Mouse (Mus musculus): ENCODE measurements around the gene Rapsn. TPM values are rescaled to one million over a fixed set of nuclear protein-coding genes. Genes with fewer than 3 reads are reported as not detected.

The Rapsn gene
- total RNA-seq, 2 experiments from 2014 or later = 0.47 to 0.54 TPM

- intact Hi-C loops (cut with DNase I) = loop anchor here (5.0 kb wide), 1 partner anchor 35 kb away; no protein-coding TSS in a partner anchor
- DNase-seq (ENCODE audit: low spot score in 2 of 2) = no peak
Measured at GRCm38 (mm10) chr2:91051917-91052316, 16.5 kb downstream of the Rapsn start.

GRCm38 (mm10) chr2:91052752-91053151 lies 17.3 kb downstream of the Rapsn start:
- no peak for DNase-seq (ENCODE audit: low spot score in 2 of 2)
- intact Hi-C loops (cut with DNase I) = loop anchor here (5.0 kb wide), 1 partner anchor 35 kb away; no protein-coding TSS in a partner anchor

- intact Hi-C loops (cut with DNase I) = loop anchor here (5.0 kb wide), 1 partner anchor 36 kb away; no protein-coding TSS in a partner anchor
- no peak for DNase-seq (ENCODE audit: low spot score in 2 of 2)
Measured at GRCm38 (mm10) chr2:91053181-91053933, 17.9 kb downstream of the Rapsn start.

- intact Hi-C loops (cut with DNase I) = loop anchor here (2.0 to 5.0 kb wide), 2 partner anchors 37 to 113 kb away; partner anchors contain the start of gene Celf1
- DNase-seq (ENCODE audit: low spot score in 2 of 2) = peak; percentile 97
Measured at GRCm38 (mm10) chr2:91053934-91054382, 18.5 kb downstream of the Rapsn start, which contains the start of gene Psmc3. TSS of gene Psmc3 (plus strand) at chr2:91054009.

GRCm38 (mm10) chr2:91058435-91058834 lies 23.0 kb downstream of the Rapsn start:
- DNase-seq (ENCODE audit: low spot score in 2 of 2) = no peak
- intact Hi-C loops (cut with DNase I) = no loop called here

GRCm38 (mm10) chr2:91059376-91059775 lies 24.0 kb downstream of the Rapsn start:
- no peak for DNase-seq (ENCODE audit: low spot score in 2 of 2)
- intact Hi-C loops (cut with DNase I) = no loop called here

- DNase-seq (ENCODE audit: low spot score in 2 of 2) = peak; percentile 72 to 74
- intact Hi-C loops (cut with DNase I) = loop anchor here (2.0 to 10.0 kb wide), 2 partner anchors 146 to 194 kb away; no protein-coding TSS in a partner anchor
Measured at GRCm38 (mm10) chr2:91060544-91061355, 25.3 kb downstream of the Rapsn start.

- intact Hi-C loops (cut with DNase I) = loop anchor here (2.0 to 10.0 kb wide), 2 partner anchors 147 to 195 kb away; no protein-coding TSS in a partner anchor
- no peak for DNase-seq (ENCODE audit: low spot score in 2 of 2)
Measured at GRCm38 (mm10) chr2:91061849-91062481, 26.5 kb downstream of the Rapsn start.

GRCm38 (mm10) chr2:91062779-91063606 lies 27.6 kb downstream of the Rapsn start:
- intact Hi-C loops (cut with DNase I) = loop anchor here (10.0 kb wide), 1 partner anchor 148 kb away; no protein-coding TSS in a partner anchor
- no peak for DNase-seq (ENCODE audit: low spot score in 2 of 2)

GRCm38 (mm10) chr2:91064211-91064610 lies 28.8 kb downstream of the Rapsn start:
- DNase-seq (ENCODE audit: low spot score in 2 of 2) = no peak
- intact Hi-C loops (cut with DNase I) = loop anchor here (10.0 kb wide), 1 partner anchor 149 kb away; no protein-coding TSS in a partner anchor

GRCm38 (mm10) chr2:91065544-91065943 lies 30.1 kb downstream of the Rapsn start:
- DNase-seq (ENCODE audit: low spot score in 2 of 2) = no peak

GRCm38 (mm10) chr2:91066455-91066854 lies 31.0 kb downstream of the Rapsn start:
- intact Hi-C loops (cut with DNase I) = loop anchor here (10.0 kb wide), 1 partner anchor 152 kb away; no protein-coding TSS in a partner anchor

More at GRCm38 (mm10) chr2:91065544-91065943, 30.1 kb downstream of the Rapsn start:
- intact Hi-C loops (cut with DNase I) = loop anchor here (10.0 kb wide), 1 partner anchor 151 kb away; no protein-coding TSS in a partner anchor

GRCm38 (mm10) chr2:91068162-91068871 lies 32.9 kb downstream of the Rapsn start:
- DNase-seq (ENCODE audit: low spot score in 2 of 2) = no peak
- intact Hi-C loops (cut with DNase I) = loop anchor here (10.0 kb wide), 1 partner anchor 154 kb away; no protein-coding TSS in a partner anchor

More at GRCm38 (mm10) chr2:91066455-91066854, 31.0 kb downstream of the Rapsn start:
- no peak for DNase-seq (ENCODE audit: low spot score in 2 of 2)

- intact Hi-C loops (cut with DNase I) = loop anchor here (10.0 kb wide), 1 partner anchor 154 kb away; no protein-coding TSS in a partner anchor
- DNase-seq (ENCODE audit: low spot score in 2 of 2) = no peak
Measured at GRCm38 (mm10) chr2:91068872-91069165, 33.4 kb downstream of the Rapsn start.

- no peak for DNase-seq (ENCODE audit: low spot score in 2 of 2)
Measured at GRCm38 (mm10) chr2:91069306-91070000, 34.0 kb downstream of the Rapsn start.

GRCm38 (mm10) chr2:91070076-91070800 lies 34.8 kb downstream of the Rapsn start, which contains the start of gene Slc39a13:
TSS of gene Slc39a13 (minus strand) at chr2:91070417.
- DNase-seq (ENCODE audit: low spot score in 2 of 2) = peak; percentile 94 to 95
- intact Hi-C loops (cut with DNase I) = loop anchor here (1.0 kb wide), 1 partner anchor 31 kb away; no protein-coding TSS in a partner anchor

More at GRCm38 (mm10) chr2:91069306-91070000, 34.0 kb downstream of the Rapsn start:
- intact Hi-C loops (cut with DNase I) = loop anchor here (10.0 kb wide), 1 partner anchor 155 kb away; no protein-coding TSS in a partner anchor

All from left cerebral cortex, postnatal 36 days (tissue).